Mouse (Mus musculus) cortical plate, adult 2 months (tissue): ENCODE measurements around the gene Gm20671. TPM values are rescaled to one million over a fixed set of nuclear protein-coding genes. Genes with fewer than 3 reads are reported as not detected.

Experiments
- H3K27ac ChIP-seq: fragments of 200-500 bp; 2 replicates; pipeline ENCODE4 v1.5.1; 2012; ENCODE audit warnings: low read length, control low read depth, inconsistent platforms; ENCODE audit not compliant: insufficient read depth
- H3K4me1 ChIP-seq: fragments of 200-500 bp; 2 replicates; pipeline ENCODE4 v1.6.1; 2011; ENCODE audit warnings: low read length; ENCODE audit not compliant: control insufficient read depth, insufficient read depth
- H3K4me3 ChIP-seq: fragments of 200-500 bp; 2 replicates; pipeline ENCODE4 v1.5.1; 2011; ENCODE audit warnings: mild to moderate bottlenecking, low read length, control low read depth; ENCODE audit not compliant: insufficient read depth
- CTCF ChIP-seq: fragments of 200-500 bp; IDR thresholded peaks from 2 replicates; pipeline ENCODE4 v1.5.1; 2011; ENCODE audit warnings: mild to moderate bottlenecking, control low read depth, low read length; ENCODE audit not compliant: insufficient read depth; ENCODE audit errors: extremely low read depth
- POLR2A ChIP-seq: fragments of 200-500 bp; IDR thresholded peaks from 2 replicates; pipeline ENCODE4 v1.6.1; 2011; ENCODE audit warnings: mild to moderate bottlenecking, low read length, control low read depth; ENCODE audit not compliant: insufficient read depth; ENCODE audit errors: extremely low read depth
- polyA plus RNA-seq: library from polyadenylated mRNA; depleted of rRNA; stranded (reverse); fragments of >200 nt; gene quantifications from 2 replicates; pipeline ENCODE4 v1.2.3, GENCODE M21; 2012; rRNA removed

Gm20671 gene
- polyA plus RNA-seq, 1 experiment = not detected

GRCm38 (mm10) chr5:32713703-32714467, 113.0 kb downstream of the Gm20671 start:
- peaks cover 2% of the 10 kb centered on the region; the same call in 1 of the 2 replicates for H3K4me1 ChIP-seq
- TF ChIP-seq POLR2A = peak; percentile 87; the same call in 1 of the 2 replicates
- TF ChIP-seq CTCF = peak; percentile 61
- peak overlapping the region; percentile 87 for H3K4me3 ChIP-seq
- H3K27ac ChIP-seq = peak overlapping the region; percentile 20; the same call in 1 of the 2 replicates

GRCm38 (mm10) chr5:32713042-32713702, 113.7 kb downstream of the Gm20671 start:
- Histone ChIP-seq H3K27ac (peak overlapping the region; percentile 20; the same call in 1 of the 2 replicates), H3K4me3 (peak overlapping the region; percentile 87), H3K4me1 (peaks cover 2% of the 10 kb centered on the region; the same call in 1 of the 2 replicates)
- TF ChIP-seq POLR2A = no peak
- no peak for TF ChIP-seq CTCF

GRCm38 (mm10) chr5:32712221-32713041, 114.5 kb downstream of the Gm20671 start:
- TF ChIP-seq CTCF (no peak), POLR2A (no peak)
- Histone ChIP-seq H3K27ac (no peak overlapping the region), H3K4me1 (peaks cover 2% of the 10 kb centered on the region; the same call in 1 of the 2 replicates), H3K4me3 (peak overlapping the region; percentile 87; the same call in 1 of the 2 replicates)

- TF ChIP-seq CTCF (no peak), POLR2A (no peak)
- Histone ChIP-seq H3K4me3 (no peak overlapping the region), H3K27ac (no peak overlapping the region), H3K4me1 (peaks cover 2% of the 10 kb centered on the region; the same call in 1 of the 2 replicates)
Observed at GRCm38 (mm10) chr5:32711485-32711884, 115.4 kb downstream of the Gm20671 start.

GRCm38 (mm10) chr5:32706226-32706780, 120.6 kb downstream of the Gm20671 start:
- TF ChIP-seq CTCF (no peak), POLR2A (no peak)
- no peak overlapping the region for H3K27ac ChIP-seq
- no peaks in the 10 kb centered on the region for H3K4me1 ChIP-seq
- no peak overlapping the region for H3K4me3 ChIP-seq

- Histone ChIP-seq H3K4me1 (no peaks in the 10 kb centered on the region), H3K4me3 (no peak overlapping the region), H3K27ac (no peak overlapping the region)
- no peak for TF ChIP-seq POLR2A
- no peak for TF ChIP-seq CTCF
Observed at GRCm38 (mm10) chr5:32697208-32697867, 129.6 kb downstream of the Gm20671 start.

GRCm38 (mm10) chr5:32693411-32693810, 133.5 kb downstream of the Gm20671 start:
- no peak overlapping the region for H3K4me3 ChIP-seq
- no peaks in the 10 kb centered on the region for H3K4me1 ChIP-seq
- no peak for TF ChIP-seq CTCF
- no peak for TF ChIP-seq POLR2A
- H3K27ac ChIP-seq = no peak overlapping the region

Other genes with a start within 250 kb of the Gm20671 start
- 5.7 TPM in 2 replicates for gene Yes1, start 215.9 kb downstream of the Gm20671 start, polyA plus RNA-seq
- gene Pisd, start 41.5 kb downstream of the Gm20671 start, polyA plus RNA-seq = 81.8 and 87.4 TPM in 2 replicates
- gene Prr14l, start 27.1 kb upstream of the Gm20671 start, polyA plus RNA-seq = 16.0 and 16.3 TPM in 2 replicates
- gene Depdc5, start 36.6 kb upstream of the Gm20671 start, polyA plus RNA-seq = 44.7 and 46.7 TPM in 2 replicates
- gene Ywhah, start 191.7 kb upstream of the Gm20671 start, polyA plus RNA-seq = 1,599 and 1,684 TPM in 2 replicates